Mouse (Mus musculus): ENCODE measurements around the gene Cdx2.

The Cdx2 gene

GRCm38 (mm10) chr5:147315432-147316075, 8.5 kb upstream of the Cdx2 start:
- DNase-seq: no peak

DNA sequence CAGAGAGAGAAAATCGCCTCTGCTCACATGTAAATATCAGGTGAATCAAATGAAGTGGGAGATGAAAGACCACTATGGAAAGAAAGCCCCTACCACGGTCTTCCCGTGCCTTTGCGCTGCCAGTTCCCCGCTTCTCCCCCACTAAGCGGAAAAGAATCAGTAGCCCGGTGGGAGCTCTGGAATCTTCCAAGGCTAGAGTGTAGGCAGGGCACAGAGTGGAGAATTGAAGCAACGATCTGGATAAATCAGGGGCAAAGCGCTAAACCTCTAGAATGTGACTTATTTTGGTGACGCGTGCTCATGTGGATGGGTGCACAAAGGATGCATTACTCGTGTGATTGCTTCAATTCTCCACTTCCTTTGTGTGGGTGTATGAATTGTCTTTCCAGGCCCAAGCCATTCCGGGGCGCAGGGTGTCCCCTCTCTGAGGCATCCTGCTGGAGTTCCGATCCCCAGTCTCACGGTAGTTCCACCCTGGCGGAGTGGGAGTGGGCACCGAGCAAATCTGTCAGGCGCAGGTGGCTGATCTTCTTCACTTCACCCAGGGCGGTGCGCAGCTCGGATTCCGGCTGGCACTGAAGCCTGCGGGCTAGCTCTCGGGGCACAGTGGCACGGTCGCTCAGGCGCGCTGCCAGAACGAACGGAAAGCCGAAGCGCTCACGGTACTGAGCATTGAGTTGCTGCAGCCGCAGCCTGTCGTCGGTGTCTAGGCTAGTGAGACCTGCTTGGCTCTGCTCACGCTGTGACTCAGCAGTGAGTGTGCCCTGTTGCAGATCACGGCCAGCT, 7.8 kb upstream of the Cdx2 start:
- DNase-seq: no peak

GRCm38 (mm10) chr5:147312830-147313685, 6.0 kb upstream of the Cdx2 start:
- no peak for DNase-seq

DNA sequence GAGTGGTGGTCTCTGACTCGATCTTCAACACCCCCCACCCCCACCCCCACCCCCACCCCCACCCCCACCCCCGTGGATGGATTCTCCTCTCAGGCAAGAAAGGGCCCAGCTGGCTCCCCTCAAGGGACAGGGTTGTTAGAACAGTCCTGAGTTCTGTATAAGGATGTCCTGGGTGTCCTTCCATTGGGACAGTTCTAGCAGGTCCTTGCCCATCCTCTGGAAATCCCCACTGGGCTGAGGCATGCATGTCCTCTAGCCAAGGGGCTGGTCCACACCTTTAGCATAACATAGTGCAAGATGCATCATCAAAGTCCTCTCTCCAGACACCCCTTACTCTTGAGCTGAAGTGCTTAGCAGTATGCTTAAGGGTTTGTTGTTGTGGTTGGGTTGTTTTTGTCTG, 2.7 kb upstream of the Cdx2 start:
- DNase-seq: no peak

DNA sequence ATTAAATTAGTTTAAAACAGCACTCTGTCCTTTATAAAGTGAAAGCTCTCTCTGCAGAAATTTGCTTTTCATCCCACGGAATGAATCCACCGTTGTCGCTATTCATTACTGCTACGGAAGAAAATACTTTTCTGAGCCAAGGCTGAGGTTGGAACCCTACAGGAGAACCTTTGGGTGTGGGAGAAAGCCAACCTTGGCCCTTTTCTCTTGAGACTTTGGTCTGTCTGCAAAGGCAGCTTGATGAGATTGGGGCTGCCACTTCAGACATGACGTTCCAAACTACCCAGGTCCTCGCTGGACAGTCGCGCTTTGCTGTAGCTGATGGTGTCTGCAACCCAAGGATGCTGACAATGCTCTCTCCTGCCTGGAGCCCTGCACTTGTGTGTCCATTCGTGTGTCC, 1.4 kb upstream of the Cdx2 start:
- DNase-seq: no peak

- no peak for DNase-seq
Measured at GRCm38 (mm10) chr5:147307398-147307785, 322 bp upstream of the Cdx2 start.

DNA sequence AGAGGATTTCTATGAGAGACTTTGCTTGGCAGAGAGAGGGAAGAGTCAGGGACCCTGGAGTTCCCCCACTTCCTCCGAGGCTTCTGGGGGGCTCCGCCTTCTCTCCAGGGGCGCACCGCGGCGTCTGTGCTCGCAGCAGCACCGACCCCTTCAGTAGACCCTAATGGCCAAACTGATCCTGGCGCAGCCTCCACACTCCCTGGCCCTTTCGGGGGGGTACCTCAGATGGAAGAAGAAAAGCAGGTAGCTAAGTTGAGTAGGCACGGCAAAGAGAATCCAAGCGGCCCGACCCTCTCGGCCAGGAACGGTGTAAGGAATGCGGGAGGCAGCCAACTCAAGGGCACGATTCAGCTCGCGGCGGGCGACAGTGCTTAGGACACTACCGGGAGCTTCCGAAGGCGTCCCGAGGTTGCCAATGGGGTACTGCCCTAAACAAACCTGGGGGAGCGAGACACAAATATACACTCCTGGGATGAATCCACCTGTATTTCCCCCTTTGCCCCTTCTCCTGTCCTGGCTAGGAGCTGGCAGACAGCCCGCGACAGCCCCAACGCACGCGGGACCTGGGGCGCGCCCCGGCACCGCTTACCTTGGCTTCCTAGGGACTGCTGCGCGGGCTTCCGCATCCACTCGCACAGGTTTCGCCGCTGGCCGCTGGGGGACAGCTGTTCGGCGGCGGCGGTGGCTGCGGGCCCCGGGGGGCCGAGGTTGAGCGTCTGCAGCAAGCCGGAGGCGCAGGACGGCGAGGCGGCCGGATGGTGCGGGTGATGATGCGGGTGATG, 1.0 kb downstream of the Cdx2 start:
- DNase-seq: no peak

GRCm38 (mm10) chr5:147305166-147305565, 1.9 kb downstream of the Cdx2 start:
- DNase-seq: no peak

DNA sequence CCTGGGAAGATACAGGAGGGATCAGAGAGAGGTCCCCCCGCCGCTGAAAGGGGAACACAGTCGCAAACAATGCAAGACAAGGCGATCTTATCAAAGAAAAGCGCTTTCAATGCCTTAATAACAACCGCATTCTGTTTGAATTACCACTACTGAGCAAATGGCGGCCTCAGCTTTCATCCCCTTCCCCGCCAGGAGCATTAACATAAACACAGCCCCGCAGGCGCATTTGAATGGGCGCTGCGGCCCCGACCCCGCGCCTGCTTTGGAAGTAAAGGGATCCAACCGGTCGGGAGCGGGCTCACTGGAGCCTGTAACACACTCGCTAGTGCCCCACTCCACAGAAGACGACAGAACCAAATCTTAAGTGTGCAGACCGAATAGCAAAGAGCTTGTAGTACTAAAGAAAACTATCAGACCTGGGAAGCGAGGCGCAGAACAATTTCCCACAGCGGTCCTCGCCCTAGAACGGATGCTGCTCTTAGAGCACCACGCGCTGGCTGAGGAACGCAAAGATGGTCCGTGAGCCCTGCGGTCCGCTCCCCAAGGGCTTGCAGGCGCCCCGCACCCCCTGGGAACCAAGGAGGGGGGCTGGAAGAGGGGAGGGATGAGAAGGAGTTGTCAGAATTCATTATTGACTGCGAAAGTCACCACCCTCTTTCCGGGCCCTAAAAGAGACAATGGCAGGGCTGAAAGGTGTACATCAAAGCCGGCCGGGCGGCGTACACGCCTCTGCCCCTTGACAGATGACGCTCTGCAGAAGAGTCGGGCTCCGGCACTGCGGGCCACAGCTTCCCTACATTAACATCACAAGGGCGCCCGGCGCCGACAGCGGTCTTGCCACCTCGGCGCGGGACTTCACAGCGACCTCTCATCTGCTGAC, 2.6 kb downstream of the Cdx2 start:
- no peak for DNase-seq

DNA sequence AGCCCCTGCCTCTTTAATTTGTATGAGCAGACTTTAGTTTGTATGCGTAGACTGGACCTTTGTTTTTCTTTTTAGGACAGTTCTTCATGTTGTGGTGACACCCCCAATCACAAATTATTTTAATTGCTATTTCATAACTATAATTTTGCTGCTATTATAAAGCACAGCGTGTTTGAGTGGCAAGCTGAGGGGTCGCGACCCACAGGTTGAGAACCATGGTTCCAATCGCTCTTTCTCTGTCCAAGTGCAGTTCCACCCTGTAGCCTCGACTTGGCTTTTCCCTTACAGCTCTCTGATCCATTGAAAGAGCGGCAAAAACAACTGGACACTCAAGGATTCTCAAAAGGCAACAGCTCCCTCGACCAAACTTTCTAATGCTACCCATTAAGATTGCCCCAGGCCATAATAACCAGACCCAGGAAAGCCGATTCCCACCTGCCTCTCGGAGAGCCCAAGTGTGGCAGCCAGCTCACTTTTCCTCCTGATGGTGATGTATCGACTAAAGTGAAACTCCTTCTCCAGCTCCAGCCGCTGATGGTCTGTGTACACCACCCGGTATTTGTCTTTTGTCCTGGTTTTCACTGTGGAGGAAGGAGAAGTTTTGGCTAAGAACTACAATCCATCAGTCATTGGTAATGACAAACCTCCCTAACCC, 4.2 kb downstream of the Cdx2 start:
- DNase-seq: no peak

GRCm38 (mm10) chr5:147302141-147302540, 4.9 kb downstream of the Cdx2 start:
- DNase-seq: no peak

- DNase-seq: no peak
Measured at GRCm38 (mm10) chr5:147301781-147302070, 5.3 kb downstream of the Cdx2 start.

- DNase-seq: no peak
Measured at GRCm38 (mm10) chr5:147300917-147301780, 5.9 kb downstream of the Cdx2 start.

GRCm38 (mm10) chr5:147300001-147300363, 7.1 kb downstream of the Cdx2 start:
- DNase-seq: no peak

GRCm38 (mm10) chr5:147299255-147300000, 7.6 kb downstream of the Cdx2 start:
- peak; percentile 56 for DNase-seq

- DNase-seq: no peak
Measured at GRCm38 (mm10) chr5:147297249-147297648, 9.8 kb downstream of the Cdx2 start.

- DNase-seq: peak; percentile 22
Measured at GRCm38 (mm10) chr5:147294121-147294520, 12.9 kb downstream of the Cdx2 start.

- peak; percentile 65 for DNase-seq
Measured at GRCm38 (mm10) chr5:147293127-147293910, 13.8 kb downstream of the Cdx2 start.
